Mouse (Mus musculus) splenic B cell, adult 2 months (primary cell): ENCODE results near the gene Bcl10.
"Not testable (repeated sequence)": the region's sequence is repeated elsewhere in the genome, so short reads cannot be mapped to it uniquely, and the experiment has no call there.

Experiments used
- DNase-seq: peaks from one replicate; pipeline ENCODE4 v3.0.0-alpha.2; 2011; ENCODE audit warnings: low read depth, low spot score
- H3K27me3 ChIP-seq: 2 replicates; pipeline ENCODE4 v1.6.1; 2012; ENCODE audit warnings: mild to moderate bottlenecking, low read length, moderate library complexity, mixed read lengths; ENCODE audit not compliant: control insufficient read depth, poor library complexity, insufficient read depth, severe bottlenecking
- H3K36me3 ChIP-seq: 2 replicates; pipeline ENCODE4 v1.6.1; 2012; ENCODE audit warnings: mild to moderate bottlenecking, low read length, moderate library complexity, mixed read lengths; ENCODE audit not compliant: control insufficient read depth, poor library complexity, insufficient read depth, severe bottlenecking

Bcl10 gene

GRCm38 (mm10) chr3:145951287-145952165 is 28.9 kb downstream of the Bcl10 start:
- peak; percentile 67 for DNase-seq
- no peaks in the 10 kb centered on the region for H3K36me3 ChIP-seq
- no peaks in the 10 kb centered on the region for H3K27me3 ChIP-seq

- Histone ChIP-seq H3K36me3 (no peaks in the 10 kb centered on the region), H3K27me3 (no peaks in the 10 kb centered on the region)
- no peak for DNase-seq
Observed at GRCm38 (mm10) chr3:145952945-145953344, 30.3 kb downstream of the Bcl10 start.

- DNase-seq, result no peak
- Histone ChIP-seq H3K27me3 (no peaks in the 10 kb centered on the region), H3K36me3 (no peaks in the 10 kb centered on the region)
Observed at GRCm38 (mm10) chr3:145953411-145953810, 30.8 kb downstream of the Bcl10 start.

- DNase-seq, result no peak
- Histone ChIP-seq H3K27me3 (no peaks in the 10 kb centered on the region), H3K36me3 (no peaks in the 10 kb centered on the region)
Observed at GRCm38 (mm10) chr3:145959824-145960223, 37.2 kb downstream of the Bcl10 start.

- no peak for DNase-seq
- Histone ChIP-seq H3K36me3 (no peaks in the 10 kb centered on the region), H3K27me3 (no peaks in the 10 kb centered on the region)
Observed at GRCm38 (mm10) chr3:145962411-145962810, 39.8 kb downstream of the Bcl10 start.

GRCm38 (mm10) chr3:145963101-145964017 is 40.8 kb downstream of the Bcl10 start:
- DNase-seq, result no peak
- no peaks in the 10 kb centered on the region for H3K27me3 ChIP-seq
- no peaks in the 10 kb centered on the region for H3K36me3 ChIP-seq

- no peak for DNase-seq
- Histone ChIP-seq H3K27me3 (no peaks in the 10 kb centered on the region), H3K36me3 (no peaks in the 10 kb centered on the region)
Observed at GRCm38 (mm10) chr3:145964018-145964387, 41.4 kb downstream of the Bcl10 start.

- no peak for DNase-seq
- no peaks in the 10 kb centered on the region for H3K27me3 ChIP-seq
Observed at GRCm38 (mm10) chr3:145964473-145964872, 41.9 kb downstream of the Bcl10 start.

GRCm38 (mm10) chr3:145965583-145965982 is 43.0 kb downstream of the Bcl10 start:
- DNase-seq, H3K36me3 ChIP-seq, H3K27me3 ChIP-seq: not testable (repeated sequence)

More at GRCm38 (mm10) chr3:145964473-145964872, 41.9 kb downstream of the Bcl10 start:
- no peaks in the 10 kb centered on the region for H3K36me3 ChIP-seq

- Histone ChIP-seq H3K27me3 (no peaks in the 10 kb centered on the region), H3K36me3 (no peaks in the 10 kb centered on the region)
- no peak for DNase-seq
Observed at GRCm38 (mm10) chr3:145966806-145967205, 44.2 kb downstream of the Bcl10 start.

- Histone ChIP-seq H3K27me3 (no peaks in the 10 kb centered on the region), H3K36me3 (no peaks in the 10 kb centered on the region)
- peak; percentile 52 for DNase-seq
Observed at GRCm38 (mm10) chr3:145969031-145969501, 46.5 kb downstream of the Bcl10 start.

- Histone ChIP-seq H3K36me3 (no peaks in the 10 kb centered on the region), H3K27me3 (no peaks in the 10 kb centered on the region)
- DNase-seq, result no peak
Observed at GRCm38 (mm10) chr3:145971501-145971900, 48.9 kb downstream of the Bcl10 start.

GRCm38 (mm10) chr3:145974986-145975385 is 52.4 kb downstream of the Bcl10 start:
- no peaks in the 10 kb centered on the region for H3K36me3 ChIP-seq
- H3K27me3 ChIP-seq, result no peaks in the 10 kb centered on the region
- DNase-seq, result no peak
